ENCODE assay signal across 24 mouse cellular contexts in genomic region chr11:87275420-87276048, GRCm38 (mm10).
DNase-seq lines count a peak whose midpoint lies in the region; ATAC-seq lines count a peak whose summit lies in the region.
"Had no signal": no experiment of that assay in that cellular context is flagged by ENCODE, and none has a peak within 500 bp of the region (broad histone marks: within the 10 kb centered on the region; RNA-seq: fewer than 3 reads in every experiment).

No protein-coding gene starts in this region.

- no peaks in the 10 kb centered on the region for H3K9me3 ChIP-seq in forebrain, embryonic 15.5 days
- H3K9me3 ChIP-seq in forebrain, embryonic 10.5 days: no peaks in the 10 kb centered on the region
- H3K9me3 ChIP-seq in neural tube, embryonic 13.5 days: no peaks in the 10 kb centered on the region
- H3K9me3 ChIP-seq in neural tube, embryonic 14.5 days (ENCODE audit: control insufficient read depth, low read length): no peaks in the 10 kb centered on the region
- H3K9me3 ChIP-seq: hindbrain, embryonic 12.5 days; intestine, embryonic 15.5 days; limb, embryonic 10.5 days; stomach, embryonic 15.5 days had no signal

- peaks cover 43% of the 10 kb centered on the region for H3K4me1 ChIP-seq in forebrain, embryonic 15.5 days
- H3K4me1 ChIP-seq in forebrain, embryonic 10.5 days: peaks cover 40% of the 10 kb centered on the region
- peaks cover 39% of the 10 kb centered on the region for H3K4me1 ChIP-seq in neural tube, embryonic 13.5 days (replicated peaks)
- peaks cover 15% of the 10 kb centered on the region; the same call in 1 of the 2 replicates for H3K4me1 ChIP-seq in neural tube, embryonic 14.5 days (ENCODE audit: control insufficient read depth, insufficient read depth, low read length)

- no peak overlapping the region for H3K4me3 ChIP-seq in forebrain, embryonic 15.5 days
- H3K4me3 ChIP-seq in forebrain, embryonic 10.5 days: no peak overlapping the region
- no peak overlapping the region for H3K4me3 ChIP-seq in neural tube, embryonic 13.5 days
- no peak overlapping the region for H3K4me3 ChIP-seq in neural tube, embryonic 14.5 days (ENCODE audit: low read depth, low read length)
- H3K4me3 ChIP-seq: embryonic facial prominence, embryonic 13.5 days; hindbrain, embryonic 12.5 days; intestine, embryonic 15.5 days; limb, embryonic 10.5 days; stomach, embryonic 15.5 days had no signal

- no peak for DNase-seq in forebrain, embryonic 10.5 days (ENCODE audit: extremely low spot score, low spot score)
- no peak for DNase-seq in neural tube, embryonic 10.5 days (ENCODE audit: extremely low spot score, low spot score)
- no peak for DNase-seq in left cerebral cortex, adult 8-10 months (ENCODE audit: low spot score in 2 of 2)
- DNase-seq: adrenal gland, adult 8-10 months; cerebellum, adult 9-10 months; gastrocnemius, postnatal 25 days; heart, postnatal 10 days; kidney, adult 9 months; kidney, postnatal 25 days; spleen, adult 18-20 months; thymus, adult 18-20 months; thymus, postnatal 4 days had no signal

- no peak overlapping the region for H3K9ac ChIP-seq in forebrain, embryonic 15.5 days (replicated peaks)
- H3K9ac ChIP-seq in neural tube, embryonic 13.5 days: no peak overlapping the region
- H3K9ac ChIP-seq in neural tube, embryonic 14.5 days (replicated peaks; ENCODE audit: low read depth, low read length): no peak overlapping the region
- H3K9ac ChIP-seq: embryonic facial prominence, embryonic 13.5 days; hindbrain, embryonic 12.5 days; intestine, embryonic 15.5 days; liver, embryonic 14.5 days; stomach, embryonic 15.5 days had no signal

- H3K27me3 ChIP-seq in forebrain, embryonic 15.5 days: no peaks in the 10 kb centered on the region
- H3K27me3 ChIP-seq in forebrain, embryonic 10.5 days (ENCODE audit: poor library complexity, severe bottlenecking): no peaks in the 10 kb centered on the region
- no peaks in the 10 kb centered on the region for H3K27me3 ChIP-seq in neural tube, embryonic 13.5 days
- H3K27me3 ChIP-seq in neural tube, embryonic 14.5 days (ENCODE audit: control insufficient read depth, insufficient read depth, low read length): no peaks in the 10 kb centered on the region
- H3K27me3 ChIP-seq: embryonic facial prominence, embryonic 13.5 days; hindbrain, embryonic 12.5 days; intestine, embryonic 15.5 days; stomach, embryonic 15.5 days had no signal

- no peak overlapping the region for H3K4me2 ChIP-seq in forebrain, embryonic 15.5 days (replicated peaks)
- H3K4me2 ChIP-seq in neural tube, embryonic 13.5 days: no peak overlapping the region
- no peak overlapping the region for H3K4me2 ChIP-seq in neural tube, embryonic 14.5 days (ENCODE audit: low read depth, low read length)
- H3K4me2 ChIP-seq: embryonic facial prominence, embryonic 13.5 days; hindbrain, embryonic 12.5 days; intestine, embryonic 15.5 days; stomach, embryonic 15.5 days had no signal

- no peaks in the 10 kb centered on the region for H3K36me3 ChIP-seq in forebrain, embryonic 15.5 days
- H3K36me3 ChIP-seq in forebrain, embryonic 10.5 days (replicated peaks): peaks cover 2% of the 10 kb centered on the region; the same call in 1 of the 2 replicates
- no peaks in the 10 kb centered on the region for H3K36me3 ChIP-seq in neural tube, embryonic 13.5 days
- H3K36me3 ChIP-seq in neural tube, embryonic 14.5 days (ENCODE audit: control insufficient read depth, insufficient read depth, low read length): no peaks in the 10 kb centered on the region
- H3K36me3 ChIP-seq: embryonic facial prominence, embryonic 13.5 days; hindbrain, embryonic 12.5 days; intestine, embryonic 15.5 days; limb, embryonic 10.5 days; stomach, embryonic 15.5 days had no signal

- no peak for ATAC-seq in forebrain, embryonic 15.5 days (replicated peaks)
- ATAC-seq in neural tube, embryonic 13.5 days (ENCODE audit: low read depth): no peak
- ATAC-seq in neural tube, embryonic 14.5 days (ENCODE audit: low read depth): no peak
- no peak for ATAC-seq in CD4-positive, CD25-positive, alpha-beta regulatory T cell, adult 4 months
- ATAC-seq: intestine, embryonic 15.5 days; lung, postnatal 0 days; midbrain, embryonic 16.5 days had no signal

- 79% methylated on average over 7 of the region's 7 CpGs for WGBS in forebrain, embryonic 15.5 days
- WGBS in forebrain, embryonic 10.5 days: 76% methylated on average over 7 of the region's 7 CpGs
- WGBS in neural tube, embryonic 13.5 days: 84% methylated on average over 7 of the region's 7 CpGs
- 83% methylated on average over 7 of the region's 7 CpGs for WGBS in neural tube, embryonic 14.5 days

- H3K27ac ChIP-seq in forebrain, embryonic 15.5 days (replicated peaks): peak overlapping the region; percentile 72; the same call in 1 of the 2 replicates
- H3K27ac ChIP-seq in forebrain, embryonic 10.5 days: no peak overlapping the region
- peak overlapping the region; percentile 35 for H3K27ac ChIP-seq in neural tube, embryonic 13.5 days (replicated peaks)
- H3K27ac ChIP-seq in neural tube, embryonic 14.5 days (ENCODE audit: low read depth, low read length): peak overlapping the region; percentile 45; the same call in 1 of the 2 replicates
- H3K27ac ChIP-seq: hindbrain, embryonic 12.5 days; intestine, embryonic 15.5 days; limb, embryonic 10.5 days; liver, embryonic 14.5 days; stomach, embryonic 15.5 days had no signal
